In the genomic region with DNA sequence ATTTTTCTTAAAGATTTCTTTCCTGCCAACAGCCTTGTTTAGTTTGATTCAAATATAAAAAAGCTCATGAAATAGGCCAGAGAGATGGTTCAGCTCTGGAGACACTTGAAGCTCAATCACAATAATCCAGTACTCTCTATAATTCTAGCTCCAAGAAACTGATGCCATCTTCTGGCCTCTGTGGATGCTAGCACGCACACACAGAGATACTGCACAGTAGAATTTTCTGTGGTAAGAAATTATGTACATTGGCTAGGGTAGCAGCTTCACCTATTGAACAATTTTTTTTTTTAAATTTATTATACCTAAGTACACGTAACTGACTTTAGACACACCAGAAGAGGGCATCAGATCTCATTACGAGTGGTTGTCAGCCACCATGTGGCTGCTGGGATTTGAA, we compare ENCODE assay signal across 31 mouse cellular contexts. TPM values are rescaled to one million over a fixed set of nuclear protein-coding genes. Genes with fewer than 3 reads are reported as not detected.
"Had no signal": no experiment of that assay in that cellular context is flagged by ENCODE, and none has a peak within 500 bp of the region (broad histone marks: within the 10 kb centered on the region; RNA-seq: fewer than 3 reads in every experiment).

No protein-coding gene starts in this region.

- H3K9me3 ChIP-seq: heart, embryonic 10.5 days; heart, embryonic 13.5 days; heart, embryonic 15.5 days; hindbrain, embryonic 13.5 days; hindbrain, embryonic 15.5 days; limb, embryonic 13.5 days; limb, embryonic 15.5 days; liver, embryonic 13.5 days had no signal

- H3K9ac ChIP-seq: heart, embryonic 13.5 days; heart, embryonic 15.5 days; hindbrain, embryonic 13.5 days; hindbrain, embryonic 15.5 days; limb, embryonic 13.5 days; limb, embryonic 15.5 days; liver, embryonic 13.5 days had no signal

- H3K27ac ChIP-seq: heart, embryonic 10.5 days; heart, embryonic 13.5 days; heart, embryonic 15.5 days; hindbrain, embryonic 13.5 days; hindbrain, embryonic 15.5 days; hindbrain, postnatal 0 days; layer of hippocampus, adult 2 months; limb, embryonic 13.5 days; limb, embryonic 15.5 days; liver, embryonic 13.5 days had no signal

- DNase-seq: gastrocnemius, postnatal 14 days; gastrocnemius, postnatal 36 days; heart, adult 18-20 months; heart, postnatal 14 days; heart, postnatal 36 days; kidney, adult 18-20 months; kidney, adult 8-10 months; kidney, postnatal 10 days; kidney, postnatal 25 days; kidney, postnatal 4 days; left cerebral cortex, postnatal 4 days; liver, embryonic 13.5 days had no signal

- H3K27me3 ChIP-seq: heart, embryonic 13.5 days; heart, embryonic 15.5 days; hindbrain, embryonic 13.5 days; hindbrain, embryonic 15.5 days; limb, embryonic 13.5 days; limb, embryonic 15.5 days; liver, embryonic 13.5 days had no signal

- ATAC-seq: hindbrain, postnatal 0 days; intestine, postnatal 0 days had no signal

- H3K4me3 ChIP-seq: heart, embryonic 10.5 days; heart, embryonic 13.5 days; heart, embryonic 15.5 days; hindbrain, embryonic 13.5 days; hindbrain, embryonic 15.5 days; layer of hippocampus, adult 2 months; limb, embryonic 13.5 days; limb, embryonic 15.5 days; liver, embryonic 13.5 days had no signal

- H3K4me1 ChIP-seq: heart, embryonic 10.5 days; heart, embryonic 13.5 days; heart, embryonic 15.5 days; hindbrain, embryonic 13.5 days; hindbrain, embryonic 15.5 days; limb, embryonic 13.5 days had no signal

- H3K4me2 ChIP-seq: heart, embryonic 13.5 days; heart, embryonic 15.5 days; hindbrain, embryonic 13.5 days; hindbrain, embryonic 15.5 days; limb, embryonic 13.5 days; limb, embryonic 15.5 days; liver, embryonic 13.5 days had no signal

RNA-seq across cellular contexts. Expression of a gene that starts 8.3 kb away (rescaled TPM):
- total RNA-seq: gastrocnemius, adult 18-20 months had no signal

RNA-seq across cellular contexts. Expression of a gene that starts 42.1 kb away (rescaled TPM):
- total RNA-seq: gastrocnemius, adult 18-20 months; gastrocnemius, adult 8-10 months; gastrocnemius, postnatal 36 days; heart, adult 18-20 months; heart, adult 8-10 months; heart, postnatal 14 days; heart, postnatal 36 days; hematopoietic stem cell, adult 5-6 weeks; liver, adult 2 months had no signal
- polyA plus RNA-seq: gonadal fat pad, adult 2 months; heart, embryonic 10.5 days; kidney, embryonic 14.5 days; kidney, embryonic 16.5 days; limb, embryonic 11.5 days; liver, adult 2 months; liver, embryonic 13.5 days had no signal
